Mouse (Mus musculus): ENCODE results near the gene Gm17509. TPM values are rescaled to one million over a fixed set of nuclear protein-coding genes. Genes with fewer than 3 reads are reported as not detected.

Gm17509 gene
- polyA plus RNA-seq, 1 experiment, result 0.78 TPM

DNA sequence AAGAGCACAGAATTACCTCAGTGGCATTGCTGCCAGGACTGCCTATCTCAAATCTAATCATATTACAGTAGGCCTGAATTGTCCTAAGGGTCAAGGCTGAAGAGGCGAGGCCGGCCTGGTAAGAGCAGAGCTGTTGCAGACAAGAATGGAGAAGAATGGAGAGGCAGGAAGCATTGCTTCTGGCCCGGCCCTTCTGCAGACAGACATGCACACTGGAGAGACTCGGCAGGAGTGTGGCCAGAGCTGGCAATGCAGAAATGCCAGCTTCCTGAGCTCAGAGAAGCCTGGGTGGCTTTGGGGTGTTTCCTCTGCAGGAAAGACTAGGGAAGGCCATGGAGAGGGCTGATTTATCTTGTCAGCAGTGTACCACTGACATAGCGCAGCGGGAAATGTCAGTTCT lies 4.7 kb upstream of the Gm17509 start:
- TF ChIP-seq POLR2A (IDR thresholded peaks at IDR 0.05; ENCODE audit: borderline replicate concordance, extremely low read depth, insufficient read depth, insufficient read length, poor library complexity, severe bottlenecking) (no peak), CTCF (IDR thresholded peaks at IDR 0.05; ENCODE audit: borderline replicate concordance, extremely low read depth, insufficient read depth, insufficient read length) (no peak)
- no peak for DNase-seq (ENCODE audit: low read depth)

DNA sequence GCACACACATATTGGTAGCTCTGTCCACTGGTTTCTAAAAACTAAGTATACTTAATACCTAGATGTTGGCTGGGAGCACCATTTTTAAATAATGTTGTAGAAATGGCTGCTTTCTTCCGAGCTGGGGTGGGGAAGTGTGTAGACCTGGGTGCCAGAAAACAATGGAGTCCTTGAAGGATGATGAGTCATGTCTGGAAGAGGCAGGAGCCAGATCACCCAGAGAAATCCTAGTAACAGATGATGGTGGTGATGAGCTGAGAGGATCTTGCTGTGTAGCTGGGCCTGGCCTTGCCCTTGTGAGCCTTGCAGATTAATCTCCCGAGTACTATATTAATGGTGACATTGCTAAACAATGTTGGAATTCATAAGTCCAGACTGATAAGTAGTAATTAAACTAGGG lies 4.0 kb upstream of the Gm17509 start:
- no peak for TF ChIP-seq POLR2A (IDR thresholded peaks at IDR 0.05; ENCODE audit: borderline replicate concordance, extremely low read depth, insufficient read depth, insufficient read length, poor library complexity, severe bottlenecking)
- no peak for TF ChIP-seq CTCF (IDR thresholded peaks at IDR 0.05; ENCODE audit: borderline replicate concordance, extremely low read depth, insufficient read depth, insufficient read length)
- no peak for DNase-seq (ENCODE audit: low read depth)

DNA sequence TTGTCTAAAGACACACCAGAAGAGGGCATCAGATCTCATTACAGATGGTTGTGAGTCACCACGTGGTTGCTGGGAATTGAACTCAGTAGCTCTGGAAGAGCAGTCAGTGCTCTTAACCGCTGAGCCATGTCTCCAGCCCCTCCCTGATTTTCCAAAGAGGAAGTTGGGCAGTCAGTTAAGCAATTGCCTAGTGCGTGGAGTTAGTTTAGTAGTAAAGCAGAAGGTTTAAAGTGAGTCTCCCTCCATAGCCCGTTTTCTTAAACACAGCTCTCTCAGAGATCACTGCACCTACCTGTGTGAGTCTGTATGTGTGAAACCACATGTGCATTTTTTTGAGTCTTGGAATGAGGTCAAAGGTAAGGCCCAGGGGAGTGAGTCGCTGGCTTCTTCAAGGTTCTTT lies 2.2 kb upstream of the Gm17509 start:
- DNase-seq (ENCODE audit: low read depth), result no peak
- TF ChIP-seq CTCF (IDR thresholded peaks at IDR 0.05; ENCODE audit: borderline replicate concordance, extremely low read depth, insufficient read depth, insufficient read length) (no peak), POLR2A (IDR thresholded peaks at IDR 0.05; ENCODE audit: borderline replicate concordance, extremely low read depth, insufficient read depth, insufficient read length, poor library complexity, severe bottlenecking) (no peak)

DNA sequence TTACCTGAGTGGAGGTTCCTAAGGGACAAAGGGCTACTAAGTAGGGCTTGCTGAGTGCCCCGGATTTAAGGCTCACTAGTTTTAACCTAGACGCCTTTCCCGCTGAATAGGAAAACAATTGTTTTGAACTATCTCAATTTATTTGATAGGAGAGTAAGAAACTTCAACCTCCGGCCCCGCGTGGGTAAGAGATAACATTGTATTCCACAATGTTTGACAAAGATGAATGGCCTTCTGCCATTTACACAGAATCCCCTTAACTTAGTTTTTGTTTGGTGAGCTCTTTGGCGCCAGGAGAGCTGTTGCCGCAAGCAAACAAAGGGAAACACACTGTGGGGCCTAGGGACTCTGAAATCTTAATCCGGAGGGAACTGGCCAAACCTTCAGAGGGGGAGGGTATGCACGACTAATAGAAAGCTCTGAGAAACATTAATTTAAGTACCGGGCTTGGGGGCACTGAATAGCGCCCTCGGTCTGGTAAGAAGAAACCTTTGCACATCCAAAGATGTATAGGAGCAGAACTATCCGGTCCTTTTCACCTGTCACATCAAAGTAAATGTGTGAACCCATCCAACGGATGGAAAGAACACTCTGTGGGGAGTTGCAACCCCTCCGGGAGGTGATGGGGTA lies 889 bp downstream of the Gm17509 start:
- DNase-seq (ENCODE audit: low read depth), result peak; percentile 65
- no peak for TF ChIP-seq POLR2A (IDR thresholded peaks at IDR 0.05; ENCODE audit: borderline replicate concordance, extremely low read depth, insufficient read depth, insufficient read length, poor library complexity, severe bottlenecking)
- TF ChIP-seq CTCF (IDR thresholded peaks at IDR 0.05; ENCODE audit: borderline replicate concordance, extremely low read depth, insufficient read depth, insufficient read length), result no peak

DNA sequence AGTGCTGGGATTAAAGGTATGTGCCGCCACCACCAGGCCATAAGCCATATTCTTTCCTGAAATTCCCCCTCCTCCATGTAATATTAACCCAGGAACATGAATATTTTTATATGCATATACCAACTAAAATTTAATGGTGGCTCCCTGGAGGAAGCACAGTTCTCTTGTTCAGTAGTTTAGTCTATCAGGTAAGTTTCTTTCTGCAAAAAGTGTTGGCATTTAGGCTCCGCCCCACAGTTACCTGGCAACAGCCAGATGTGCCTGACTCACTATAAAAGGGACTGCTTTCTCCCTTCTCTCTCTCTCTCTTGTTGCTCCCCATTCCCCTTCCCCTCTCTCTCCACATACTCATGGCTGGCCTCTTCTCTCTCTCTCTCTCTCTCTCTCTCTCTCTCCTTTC lies 2.8 kb downstream of the Gm17509 start:
- TF ChIP-seq CTCF (IDR thresholded peaks at IDR 0.05; ENCODE audit: borderline replicate concordance, extremely low read depth, insufficient read depth, insufficient read length) (no peak), POLR2A (IDR thresholded peaks at IDR 0.05; ENCODE audit: borderline replicate concordance, extremely low read depth, insufficient read depth, insufficient read length, poor library complexity, severe bottlenecking) (no peak)
- DNase-seq (ENCODE audit: low read depth), result no peak

DNA sequence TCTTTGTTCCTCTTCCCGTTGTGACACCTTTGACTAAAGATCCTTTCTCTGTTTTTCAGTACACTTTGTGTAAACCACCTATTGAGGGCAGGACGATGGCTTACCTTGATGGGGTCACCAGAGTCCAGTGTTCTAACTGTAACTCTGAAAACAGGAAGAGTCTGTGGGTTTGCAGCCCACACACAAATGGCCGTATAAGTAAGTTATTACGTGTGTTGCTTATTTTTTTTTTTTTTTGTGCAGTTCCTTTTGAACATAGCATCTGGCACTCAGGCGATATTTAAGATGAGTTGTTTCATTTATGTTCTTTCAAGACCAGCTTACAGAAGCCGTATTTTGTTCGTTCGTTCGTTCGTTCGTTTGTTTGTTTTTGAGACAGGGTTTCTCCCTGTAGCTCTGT lies 3.3 kb downstream of the Gm17509 start:
- no peak for DNase-seq (ENCODE audit: low read depth)
- TF ChIP-seq CTCF (IDR thresholded peaks at IDR 0.05; ENCODE audit: borderline replicate concordance, extremely low read depth, insufficient read depth, insufficient read length) (no peak), POLR2A (IDR thresholded peaks at IDR 0.05; ENCODE audit: borderline replicate concordance, extremely low read depth, insufficient read depth, insufficient read length, poor library complexity, severe bottlenecking) (no peak)

DNA sequence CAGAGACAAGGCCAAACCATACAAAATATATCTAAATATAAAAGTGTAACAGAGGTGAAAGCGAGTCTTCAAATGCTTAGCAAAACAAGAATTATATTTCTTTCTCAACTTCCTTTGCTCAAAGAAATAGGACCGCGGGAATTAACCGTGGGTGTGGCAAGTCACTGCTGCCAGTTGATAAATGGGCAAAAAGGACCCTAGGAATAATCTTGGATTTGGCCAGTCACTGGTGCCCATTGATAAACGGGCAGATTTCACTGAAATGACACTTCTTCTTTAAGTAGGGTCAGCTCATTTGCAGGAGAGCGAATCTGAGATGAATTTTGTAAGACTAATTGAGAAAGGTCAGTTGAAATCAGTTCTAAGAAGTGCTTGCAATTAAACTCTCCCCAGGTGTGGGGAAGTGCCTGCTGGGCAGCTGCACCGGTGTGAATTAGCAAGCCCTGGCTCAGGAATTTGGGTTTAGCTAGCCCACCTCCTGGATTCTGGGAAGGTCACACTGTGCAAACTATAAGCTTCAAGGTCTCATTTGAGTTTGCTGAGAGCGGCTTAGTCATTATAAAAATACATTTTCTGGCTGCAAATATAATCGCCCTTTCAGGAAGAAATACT lies 4.0 kb downstream of the Gm17509 start:
- TF ChIP-seq POLR2A (IDR thresholded peaks at IDR 0.05; ENCODE audit: borderline replicate concordance, extremely low read depth, insufficient read depth, insufficient read length, poor library complexity, severe bottlenecking) (no peak), CTCF (IDR thresholded peaks at IDR 0.05; ENCODE audit: borderline replicate concordance, extremely low read depth, insufficient read depth, insufficient read length) (no peak)
- no peak for DNase-seq (ENCODE audit: low read depth)

DNA sequence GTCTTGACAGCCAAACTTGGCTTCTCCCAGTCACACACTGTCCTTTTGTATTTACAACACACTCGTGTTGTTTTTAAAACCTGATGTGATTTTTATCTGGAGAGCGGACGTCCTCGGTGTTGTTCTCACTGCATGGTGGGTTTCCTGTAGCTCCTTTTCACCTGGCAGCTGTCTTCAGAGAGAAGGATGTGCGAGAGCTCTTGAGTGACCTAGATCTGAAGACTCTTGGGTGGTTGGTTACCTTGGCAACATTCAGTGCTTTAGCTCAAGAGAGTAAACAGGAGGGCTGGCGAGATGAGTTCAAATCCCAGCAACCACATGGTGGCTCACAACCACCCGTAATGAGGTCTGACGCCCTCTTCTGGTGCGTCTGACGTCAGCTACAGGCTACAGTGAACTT lies 4.7 kb downstream of the Gm17509 start:
- TF ChIP-seq POLR2A (IDR thresholded peaks at IDR 0.05; ENCODE audit: borderline replicate concordance, extremely low read depth, insufficient read depth, insufficient read length, poor library complexity, severe bottlenecking) (no peak), CTCF (IDR thresholded peaks at IDR 0.05; ENCODE audit: borderline replicate concordance, extremely low read depth, insufficient read depth, insufficient read length) (no peak)
- peak; percentile 47 for DNase-seq (ENCODE audit: low read depth)

DNA sequence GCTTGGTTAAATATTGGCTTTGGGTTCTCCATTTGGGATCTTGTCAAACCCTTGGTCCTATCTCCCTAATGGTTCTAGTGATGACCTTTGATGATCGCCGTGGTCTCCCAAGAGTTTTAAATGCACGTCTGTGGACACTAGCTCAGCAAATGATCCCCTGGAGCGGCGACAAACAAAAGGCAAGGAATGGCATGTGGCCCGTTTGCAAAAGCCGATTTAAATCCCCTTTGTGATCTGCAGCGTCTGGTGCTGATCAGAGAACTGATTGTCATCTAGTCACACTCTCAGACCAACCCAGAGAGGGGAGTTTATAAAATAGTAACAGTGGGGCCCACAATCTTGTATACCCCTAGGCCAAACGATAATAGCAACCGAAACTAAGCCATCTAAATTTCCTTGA lies 5.4 kb downstream of the Gm17509 start:
- DNase-seq (ENCODE audit: low read depth), result peak; percentile 37
- TF ChIP-seq CTCF (IDR thresholded peaks at IDR 0.05; ENCODE audit: borderline replicate concordance, extremely low read depth, insufficient read depth, insufficient read length) (no peak), POLR2A (IDR thresholded peaks at IDR 0.05; ENCODE audit: borderline replicate concordance, extremely low read depth, insufficient read depth, insufficient read length, poor library complexity, severe bottlenecking) (no peak)

DNA sequence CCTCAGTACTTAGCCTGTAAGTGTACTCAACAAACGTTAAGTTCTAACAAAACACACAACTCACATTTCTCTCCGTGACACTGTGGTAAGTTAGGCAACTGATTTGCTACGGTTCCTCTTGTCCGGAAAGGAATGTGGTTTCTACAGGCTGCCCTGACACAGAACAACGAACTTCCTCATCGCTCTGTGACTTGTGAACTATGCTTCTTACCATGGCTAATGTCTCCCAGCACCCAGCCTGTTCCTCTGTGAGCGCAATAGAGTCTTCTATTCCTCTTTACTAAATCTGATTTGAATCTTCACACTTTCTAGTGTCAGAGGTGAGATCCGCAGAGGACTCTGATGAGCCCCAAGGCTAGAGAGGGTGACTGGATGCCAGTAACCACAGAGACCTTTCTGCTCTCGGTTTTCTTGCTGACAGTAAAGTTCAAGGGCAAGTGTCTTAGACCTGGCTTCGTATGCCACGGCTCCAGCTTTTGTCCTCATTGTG lies 9.4 kb downstream of the Gm17509 start:
- no peak for TF ChIP-seq CTCF (IDR thresholded peaks at IDR 0.05; ENCODE audit: borderline replicate concordance, extremely low read depth, insufficient read depth, insufficient read length)
- TF ChIP-seq POLR2A (IDR thresholded peaks at IDR 0.05; ENCODE audit: borderline replicate concordance, extremely low read depth, insufficient read depth, insufficient read length, poor library complexity, severe bottlenecking), result no peak
- no peak for DNase-seq (ENCODE audit: low read depth)

DNA sequence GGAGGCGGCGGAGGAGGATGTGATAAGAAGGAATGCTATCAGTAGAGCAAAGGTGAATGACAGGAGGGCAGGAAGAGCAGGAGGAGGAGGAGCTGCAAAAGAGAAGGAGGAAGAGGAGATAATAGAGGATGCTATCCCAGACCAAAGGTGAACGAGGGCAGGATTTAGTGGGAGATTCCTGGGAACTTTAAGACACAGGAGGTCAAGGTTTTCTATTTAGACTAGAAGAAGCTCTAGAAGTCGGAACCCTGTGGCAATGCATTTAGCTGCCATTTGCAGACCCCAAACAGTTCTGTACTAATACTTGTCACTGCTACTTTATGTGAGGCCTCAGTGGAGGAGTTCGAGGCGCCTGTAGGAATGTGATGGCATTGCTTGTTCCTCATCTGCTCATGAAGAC lies 12.6 kb downstream of the Gm17509 start, which contains the start of gene Emb:
Gene Emb (plus strand): TSS at position 301 of the 400 bp plus-strand sequence.
- TF ChIP-seq POLR2A (IDR thresholded peaks at IDR 0.05; ENCODE audit: borderline replicate concordance, extremely low read depth, insufficient read depth, insufficient read length, poor library complexity, severe bottlenecking) (no peak), CTCF (IDR thresholded peaks at IDR 0.05; ENCODE audit: borderline replicate concordance, extremely low read depth, insufficient read depth, insufficient read length) (no peak)
- no peak for DNase-seq (ENCODE audit: low read depth)

DNA sequence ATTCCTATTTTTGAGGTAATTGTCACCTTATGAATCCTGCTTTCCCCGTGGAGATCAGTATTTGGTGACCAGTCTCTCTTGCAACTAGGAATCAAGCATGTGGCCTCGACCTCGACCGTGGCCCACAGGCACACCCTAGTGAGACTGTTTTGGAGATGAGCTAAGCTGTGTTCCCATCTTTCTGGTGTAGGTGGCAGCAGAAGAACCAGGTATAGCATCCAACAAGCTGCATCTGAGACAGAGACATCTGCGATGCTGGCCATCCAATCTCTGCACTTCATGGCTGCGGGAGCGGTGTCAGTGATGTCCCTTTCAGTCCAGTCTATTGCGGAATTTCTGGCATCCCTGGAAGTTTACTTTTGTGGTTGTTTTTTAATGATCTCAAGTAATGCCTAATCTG lies 14.8 kb downstream of the Gm17509 start:
- TF ChIP-seq POLR2A (IDR thresholded peaks at IDR 0.05; ENCODE audit: borderline replicate concordance, extremely low read depth, insufficient read depth, insufficient read length, poor library complexity, severe bottlenecking) (no peak), CTCF (IDR thresholded peaks at IDR 0.05; ENCODE audit: borderline replicate concordance, extremely low read depth, insufficient read depth, insufficient read length) (no peak)
- DNase-seq (ENCODE audit: low read depth), result no peak

All from brain, embryonic 14.5 days (tissue).